Mouse (Mus musculus) myocyte (in vitro differentiated cells): ENCODE results near the gene Bicdl1. TPM values are rescaled to one million over a fixed set of nuclear protein-coding genes. Genes with fewer than 3 reads are reported as not detected.

Source experiments
- H3K27me3 ChIP-seq: one replicate; pipeline ENCODE4 v1.6.1; 2011; ENCODE audit not compliant: control insufficient read depth, insufficient read depth, insufficient read length
- H3K36me3 ChIP-seq: one replicate; pipeline ENCODE4 v1.6.1; 2011; ENCODE audit not compliant: control insufficient read depth, insufficient read depth
- H3K4me2 ChIP-seq: one replicate; pipeline ENCODE4 v1.6.1; 2011; ENCODE audit warnings: low read depth, control low read depth
- H3K4me3 ChIP-seq: one replicate; pipeline ENCODE4 v1.5.1; 2011; ENCODE audit warnings: mild to moderate bottlenecking, control low read depth, moderate library complexity
- H3K79me2 ChIP-seq: one replicate; pipeline ENCODE4 v1.6.1; 2011; ENCODE audit not compliant: control insufficient read depth, insufficient read depth
- H3ac ChIP-seq: one replicate; pipeline ENCODE4 v1.6.1; 2011; ENCODE audit not compliant: control insufficient read depth, insufficient read length
- CEBPB ChIP-seq: IDR thresholded peaks from 2 replicates; pipeline ENCODE4 v1.6.1; 2011; ENCODE audit warnings: mild to moderate bottlenecking, moderate library complexity; ENCODE audit not compliant: poor library complexity, insufficient read depth, severe bottlenecking
- E2F4 ChIP-seq: IDR thresholded peaks from one replicate; pipeline ENCODE4 v1.6.1; 2011; ENCODE audit warnings: mild to moderate bottlenecking, control low read depth, moderate library complexity; ENCODE audit not compliant: insufficient read depth
- MAX ChIP-seq: IDR thresholded peaks from one replicate; pipeline ENCODE4 v1.6.1; 2011; ENCODE audit warnings: low read depth, mild to moderate bottlenecking, control low read depth
- MYOD1 ChIP-seq, 3 experiments: IDR thresholded peaks; one replicate each; pipeline ENCODE4 v1.6.1; 2011; ENCODE audit warnings: control low read depth in 2 of 3, low read depth in 2 of 3, mild to moderate bottlenecking in 2 of 3, moderate library complexity in 1 of 3; ENCODE audit not compliant: insufficient read length in 2 of 3, control insufficient read depth in 1 of 3
- MYOG ChIP-seq, 3 experiments: IDR thresholded peaks; one replicate each; pipeline ENCODE4 v1.6.1; 2011; ENCODE audit warnings: control low read depth in 2 of 3, low read depth in 2 of 3, mild to moderate bottlenecking in 2 of 3; ENCODE audit not compliant: insufficient read length in 2 of 3, control insufficient read depth in 1 of 3, insufficient read depth in 1 of 3
- POLR2A ChIP-seq: IDR thresholded peaks from one replicate; pipeline ENCODE4 v1.6.1; 2011; ENCODE audit warnings: low read depth, mild to moderate bottlenecking, control low read depth, moderate library complexity; ENCODE audit not compliant: insufficient read length
- POLR2AphosphoS2 ChIP-seq: IDR thresholded peaks from one replicate; pipeline ENCODE4 v1.6.1; 2011; ENCODE audit warnings: low read depth, control low read depth; ENCODE audit not compliant: insufficient read length
- REST ChIP-seq: IDR thresholded peaks from one replicate; pipeline ENCODE4 v1.6.1; 2011; ENCODE audit warnings: mild to moderate bottlenecking, control low read depth, moderate library complexity; ENCODE audit not compliant: insufficient read depth, insufficient read length
- SRF ChIP-seq: IDR thresholded peaks from one replicate; pipeline ENCODE4 v1.6.1; 2011; ENCODE audit warnings: low read depth; ENCODE audit not compliant: control insufficient read depth, insufficient read length
- TCF12 ChIP-seq: IDR thresholded peaks from one replicate; pipeline ENCODE4 v1.6.1; 2011; ENCODE audit warnings: mild to moderate bottlenecking, control low read depth; ENCODE audit not compliant: poor library complexity, insufficient read depth, severe bottlenecking
- TCF3 ChIP-seq: IDR thresholded peaks from one replicate; pipeline ENCODE4 v1.6.1; 2011; ENCODE audit warnings: low read depth, control low read depth; ENCODE audit not compliant: insufficient read length
- USF1 ChIP-seq: IDR thresholded peaks from one replicate; pipeline ENCODE4 v1.6.1; 2011; ENCODE audit warnings: low read depth, mild to moderate bottlenecking, control low read depth, moderate library complexity
- polyA plus RNA-seq: library from polyadenylated mRNA; unstranded; fragments of >200 nt; fragmentation: generic; extraction: Trizol; gene quantifications from one replicate; pipeline ENCODE4 v1.2.1, GENCODE M21; 2012; ENCODE audit warnings: missing spikeins

The Bicdl1 gene
- polyA plus RNA-seq, 1 experiment, result 2.8 TPM

DNA sequence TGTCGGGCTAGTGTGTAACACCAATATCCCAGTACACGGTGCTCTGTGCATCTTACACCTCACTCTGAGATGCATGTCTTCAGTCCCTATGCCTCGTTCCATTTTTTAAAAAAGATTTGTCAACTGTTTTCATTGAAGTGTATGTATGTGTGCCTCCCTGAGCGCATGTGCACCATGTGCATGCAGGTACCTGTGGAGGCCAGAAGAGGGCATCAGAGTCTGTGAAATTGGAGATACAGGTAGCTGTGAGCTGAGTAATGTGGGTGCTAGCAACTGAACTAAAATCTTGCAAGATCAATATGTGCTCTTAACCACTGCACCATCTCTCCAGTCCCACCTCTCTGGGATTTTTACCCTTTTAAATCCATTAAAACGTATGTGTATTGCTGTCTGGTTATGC is 6.6 kb upstream of the Bicdl1 start:
- Histone ChIP-seq H3K4me3 (no peak overlapping the region), H3K79me2 (no peaks in the 10 kb centered on the region), H3ac (no peak overlapping the region), H3K27me3 (no peaks in the 10 kb centered on the region), H3K36me3 (no peaks in the 10 kb centered on the region), H3K4me2 (no peak overlapping the region)
- TF ChIP-seq USF1 (no peak), SRF (no peak), POLR2AphosphoS2 (no peak), E2F4 (no peak), CEBPB (no peak), MYOD1 (IDR thresholded peaks at IDR 0.05; ENCODE audit: control insufficient read depth in 1 of 3, insufficient read length in 2 of 3, low read depth in 2 of 3) (no peak), MYOG (IDR thresholded peaks at IDR 0.05; ENCODE audit: control insufficient read depth in 1 of 3, insufficient read depth in 1 of 3, insufficient read length in 2 of 3, low read depth in 2 of 3) (no peak), POLR2A (no peak), MAX (no peak), TCF12 (no peak), TCF3 (no peak), REST (no peak)

DNA sequence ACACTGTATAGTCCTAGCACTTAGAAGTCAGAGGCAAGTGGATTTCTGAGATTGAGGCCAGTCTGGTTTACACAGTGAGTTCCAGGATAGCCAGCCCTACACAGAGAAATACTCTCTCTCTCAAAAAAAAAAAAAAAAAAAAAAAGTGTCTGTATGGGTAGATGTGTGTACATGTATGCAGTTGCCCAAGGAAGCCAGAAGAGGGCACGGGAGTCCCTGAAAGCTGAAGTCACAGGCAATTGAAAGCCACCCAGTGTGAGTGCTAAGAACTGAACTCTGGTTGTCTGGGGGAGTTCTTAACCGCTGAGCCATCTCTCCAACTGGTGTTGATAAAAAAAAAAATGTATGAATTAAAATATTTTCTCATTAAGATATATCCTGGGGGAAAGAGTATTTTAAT is 3.1 kb upstream of the Bicdl1 start:
- Histone ChIP-seq H3K4me3 (no peak overlapping the region), H3ac (no peak overlapping the region), H3K4me2 (no peak overlapping the region), H3K27me3 (peaks cover 27% of the 10 kb centered on the region), H3K79me2 (no peaks in the 10 kb centered on the region), H3K36me3 (no peaks in the 10 kb centered on the region)
- TF ChIP-seq MYOD1 (IDR thresholded peaks at IDR 0.05; ENCODE audit: control insufficient read depth in 1 of 3, insufficient read length in 2 of 3, low read depth in 2 of 3) (no peak), POLR2AphosphoS2 (no peak), E2F4 (no peak), TCF3 (no peak)

GRCm38 (mm10) chr5:115732849-115733216 is 1.4 kb upstream of the Bicdl1 start:
- Histone ChIP-seq H3K79me2 (no peaks in the 10 kb centered on the region), H3K36me3 (no peaks in the 10 kb centered on the region), H3ac (no peak overlapping the region), H3K27me3 (peaks cover 27% of the 10 kb centered on the region), H3K4me3 (no peak overlapping the region), H3K4me2 (no peak overlapping the region)
- TF ChIP-seq SRF, result no peak
- TF ChIP-seq CEBPB, result no peak
- no peak for TF ChIP-seq TCF12
- TF ChIP-seq USF1, result no peak
- TF ChIP-seq MYOG (IDR thresholded peaks at IDR 0.05; ENCODE audit: control insufficient read depth in 1 of 3, insufficient read depth in 1 of 3, insufficient read length in 2 of 3, low read depth in 2 of 3), result no peak
- TF ChIP-seq REST, result no peak
- no peak for TF ChIP-seq TCF3
- no peak for TF ChIP-seq MYOD1 (IDR thresholded peaks at IDR 0.05; ENCODE audit: control insufficient read depth in 1 of 3, insufficient read length in 2 of 3, low read depth in 2 of 3)
- TF ChIP-seq POLR2A, result no peak
- no peak for TF ChIP-seq POLR2AphosphoS2

GRCm38 (mm10) chr5:115732176-115732848 is 891 bp upstream of the Bicdl1 start:
- TF ChIP-seq MYOD1 (IDR thresholded peaks at IDR 0.05; ENCODE audit: control insufficient read depth in 1 of 3, insufficient read length in 2 of 3, low read depth in 2 of 3) (peak in 1 of 3 experiments; percentile 63), MYOG (IDR thresholded peaks at IDR 0.05; ENCODE audit: control insufficient read depth in 1 of 3, insufficient read depth in 1 of 3, insufficient read length in 2 of 3, low read depth in 2 of 3) (peak in 1 of 3 experiments; percentile 31), TCF3 (no peak)
- Histone ChIP-seq H3K79me2 (no peaks in the 10 kb centered on the region), H3K4me2 (peak overlapping the region; percentile 30), H3K4me3 (no peak overlapping the region), H3K27me3 (peaks cover 27% of the 10 kb centered on the region), H3K36me3 (no peaks in the 10 kb centered on the region), H3ac (no peak overlapping the region)

GRCm38 (mm10) chr5:115731732-115732175 is 333 bp upstream of the Bicdl1 start:
- Histone ChIP-seq H3K4me2 (peak overlapping the region; percentile 30), H3K4me3 (no peak overlapping the region), H3K27me3 (peaks cover 27% of the 10 kb centered on the region), H3K79me2 (no peaks in the 10 kb centered on the region), H3K36me3 (no peaks in the 10 kb centered on the region), H3ac (no peak overlapping the region)
- TF ChIP-seq TCF3 (no peak), MYOD1 (IDR thresholded peaks at IDR 0.05; ENCODE audit: control insufficient read depth in 1 of 3, insufficient read length in 2 of 3, low read depth in 2 of 3) (no peak), USF1 (no peak), REST (no peak), SRF (no peak), MAX (no peak), E2F4 (no peak), MYOG (IDR thresholded peaks at IDR 0.05; ENCODE audit: control insufficient read depth in 1 of 3, insufficient read depth in 1 of 3, insufficient read length in 2 of 3, low read depth in 2 of 3) (no peak), POLR2A (no peak), CEBPB (no peak), TCF12 (no peak), POLR2AphosphoS2 (no peak)
